Mouse (Mus musculus): ENCODE measurements around the gene Tuba1b. TPM values are rescaled to one million over a fixed set of nuclear protein-coding genes. Genes with fewer than 3 reads are reported as not detected.
"Not testable (repeated sequence)": the region's sequence is repeated elsewhere in the genome, so short reads cannot be mapped to it uniquely, and the experiment has no call there.

The Tuba1b gene
- 10 to 100 TPM; 64.0 to 93.6 TPM for total RNA-seq (2021)
- long read RNA-seq, experiment 1, transcript Tuba1b-201 (4 exons, 1,743 nt): major isoform, 130 of 142 reads
- long read RNA-seq, experiment 1, partial matches to known transcripts: 1 of 142 reads
- long read RNA-seq, experiment 1, other reads (novel, unspliced or antisense): 11 of 142 reads
- long read RNA-seq, experiment 2, transcript Tuba1b-201 (4 exons, 1,743 nt): major isoform, 146 of 160 reads
- long read RNA-seq, experiment 2, partial matches to known transcripts: 14 of 160 reads
- long read RNA-seq, experiment 2, other reads (novel, unspliced or antisense): 0 of 160 reads

DNA sequence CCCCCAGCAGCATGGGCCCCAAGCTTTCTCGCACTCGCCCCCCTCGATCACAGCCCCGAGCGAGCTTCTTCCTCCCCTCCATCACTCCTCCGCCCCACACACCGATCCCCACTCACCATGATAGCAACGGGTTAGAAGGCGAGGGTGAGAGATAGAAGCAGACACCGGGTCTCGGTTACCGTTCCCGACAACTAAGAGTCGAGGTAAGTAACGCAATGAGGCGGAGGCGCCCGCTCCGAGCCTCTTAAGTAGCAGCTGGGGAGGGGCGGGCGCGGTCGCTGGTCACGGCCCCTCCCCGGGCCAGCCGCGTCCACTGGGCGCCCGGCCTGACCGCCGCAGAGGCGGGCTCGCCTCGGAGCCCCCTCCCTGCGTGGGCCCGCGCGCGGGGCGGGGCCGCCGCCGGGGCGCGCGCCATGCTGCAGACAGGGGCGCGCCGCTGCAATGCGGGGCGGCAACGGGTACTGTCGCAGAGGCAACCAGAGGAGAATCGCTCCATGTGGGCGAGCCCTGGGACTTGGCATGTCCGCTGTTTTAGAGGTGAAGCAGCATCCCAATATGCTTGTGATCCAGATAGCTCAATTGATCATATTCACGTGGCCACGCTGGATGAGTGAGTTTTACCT is at the start of gene Tuba1b:
Tuba1b (minus strand) TSS at position 349 of the 623 bp plus-strand sequence.
- DNase-seq: peak; percentile 94
- intact Hi-C loops (cut with DNase I; ENCODE audit: low total_unique reads): no loop called here

DNA sequence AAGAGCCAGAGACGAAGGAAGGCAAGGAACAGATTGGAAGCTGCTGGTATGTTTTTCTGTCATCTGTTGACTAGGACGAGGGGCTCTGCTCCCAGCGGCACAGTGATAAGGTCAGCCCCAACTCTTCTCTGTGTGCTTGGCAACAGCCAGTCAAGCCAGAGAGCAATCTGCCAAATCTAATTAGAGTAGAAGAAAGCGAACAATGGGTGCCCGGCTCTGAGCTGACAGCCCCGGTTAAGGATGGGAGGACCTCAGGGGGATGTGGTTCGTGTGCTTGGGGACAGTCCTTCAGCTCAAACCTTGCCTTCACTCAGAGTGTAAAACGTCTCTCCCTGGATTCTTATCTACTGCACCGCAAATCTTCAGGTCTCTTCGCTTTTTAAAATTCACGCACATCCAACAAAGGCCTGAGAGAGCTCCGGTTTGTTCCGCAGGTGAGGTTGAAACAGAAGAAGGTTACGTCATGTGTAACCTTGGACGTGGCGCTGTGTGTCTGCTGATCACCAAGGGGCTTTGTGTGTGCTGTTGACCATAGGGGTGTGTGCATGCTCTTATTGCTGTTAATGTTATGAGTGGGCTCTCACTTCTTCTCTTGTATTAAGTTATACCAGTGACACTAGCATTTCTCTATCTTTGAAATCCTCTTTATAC is 49.2 kb upstream of the Tuba1b start:
- intact Hi-C loops (cut with DNase I; ENCODE audit: low total_unique reads): loop anchor here (5.0 kb wide), 1 partner anchor 41 kb away; no protein-coding TSS in a partner anchor
- no peak for DNase-seq

DNA sequence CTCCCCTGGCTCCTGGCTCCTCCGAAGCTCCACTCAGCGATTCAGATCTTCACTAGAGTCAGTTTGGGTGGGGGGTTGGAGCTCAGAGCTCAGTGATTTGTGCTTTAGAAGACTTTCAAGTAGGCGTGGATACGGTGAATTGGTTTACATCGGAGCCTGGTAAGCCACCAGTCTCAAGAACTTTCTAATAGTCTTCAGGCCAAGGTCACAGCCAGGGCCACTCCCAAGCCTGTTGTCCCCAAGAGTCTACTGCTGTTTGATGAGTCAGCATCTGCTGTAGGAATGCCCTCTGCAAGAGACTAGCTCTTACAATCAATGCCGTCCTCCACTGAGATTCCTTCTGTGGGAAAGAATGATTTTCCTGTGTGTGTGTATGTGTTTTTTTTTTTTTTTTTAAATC is 47.7 kb upstream of the Tuba1b start:
- DNase-seq: no peak
- intact Hi-C loops (cut with DNase I; ENCODE audit: low total_unique reads): loop anchor here (5.0 kb wide), 1 partner anchor 40 kb away; no protein-coding TSS in a partner anchor

DNA sequence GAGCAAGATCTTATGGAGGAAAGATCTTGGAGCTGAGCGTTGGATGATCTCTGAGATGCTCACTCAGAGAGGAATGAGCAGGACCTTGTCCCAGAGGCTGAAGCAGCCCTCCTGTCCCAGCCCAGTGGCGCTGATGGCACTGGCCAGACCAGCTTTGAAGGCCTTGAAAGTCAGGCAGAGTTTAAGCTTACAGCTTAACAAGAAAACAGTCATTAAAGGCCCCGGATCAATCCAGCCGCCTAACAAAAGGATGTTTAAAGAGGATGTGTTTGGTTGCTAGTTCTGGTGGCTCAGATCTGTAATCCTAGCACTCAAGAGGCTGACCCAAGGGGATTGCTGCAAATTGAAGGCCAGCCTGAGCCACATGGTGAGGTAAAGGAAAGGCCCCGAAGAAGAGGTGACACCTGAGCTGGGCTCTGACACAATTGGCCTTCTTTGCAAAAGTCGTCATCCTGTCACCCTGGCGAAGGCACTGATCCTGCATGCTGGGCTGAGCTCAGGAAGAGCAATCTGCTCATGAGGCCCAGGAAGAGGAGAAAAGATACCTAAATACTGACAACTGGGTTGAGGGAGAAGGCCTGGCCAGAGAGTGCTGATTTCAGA is 45.7 kb upstream of the Tuba1b start:
- no peak for DNase-seq
- intact Hi-C loops (cut with DNase I; ENCODE audit: low total_unique reads): loop anchor here (5.0 kb wide), 1 partner anchor 38 kb away; no protein-coding TSS in a partner anchor

DNA sequence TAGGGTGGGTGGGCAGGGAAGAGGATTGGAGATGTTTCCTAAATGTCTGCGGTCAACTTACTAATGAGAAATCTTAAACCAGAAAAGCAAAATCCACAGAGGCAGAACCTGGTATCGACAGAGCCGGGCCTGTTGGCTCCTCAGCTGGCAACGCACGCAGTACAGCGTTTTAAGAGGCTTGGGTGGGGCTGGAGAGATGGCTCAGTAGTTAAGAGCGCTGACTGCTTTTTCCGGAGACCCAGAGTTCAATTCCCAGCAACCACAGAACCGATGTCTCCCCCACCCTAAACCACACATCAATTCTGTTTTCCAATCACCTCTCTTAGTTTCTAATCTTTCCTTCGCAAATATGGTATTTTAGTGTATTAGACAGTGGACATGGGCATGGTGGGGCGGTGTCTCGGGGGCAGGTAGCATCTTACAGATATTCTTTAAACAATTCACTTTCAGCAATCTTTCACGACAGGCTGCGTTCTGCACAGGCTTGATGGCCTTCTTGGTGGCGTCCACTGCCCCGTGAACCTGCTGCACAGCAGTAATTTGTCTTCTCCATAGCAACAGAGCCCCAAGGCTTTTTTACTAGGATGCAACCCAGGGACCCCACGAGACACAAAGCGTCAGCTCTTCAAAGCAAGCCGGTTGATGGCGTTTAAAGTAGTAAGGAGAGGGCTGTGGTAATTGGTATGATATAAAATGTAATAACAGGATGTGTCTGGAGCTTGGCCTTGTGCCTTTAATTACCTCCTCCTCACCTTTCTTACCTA is 44.2 kb upstream of the Tuba1b start:
- DNase-seq: no peak
- intact Hi-C loops (cut with DNase I; ENCODE audit: low total_unique reads): no loop called here

DNA sequence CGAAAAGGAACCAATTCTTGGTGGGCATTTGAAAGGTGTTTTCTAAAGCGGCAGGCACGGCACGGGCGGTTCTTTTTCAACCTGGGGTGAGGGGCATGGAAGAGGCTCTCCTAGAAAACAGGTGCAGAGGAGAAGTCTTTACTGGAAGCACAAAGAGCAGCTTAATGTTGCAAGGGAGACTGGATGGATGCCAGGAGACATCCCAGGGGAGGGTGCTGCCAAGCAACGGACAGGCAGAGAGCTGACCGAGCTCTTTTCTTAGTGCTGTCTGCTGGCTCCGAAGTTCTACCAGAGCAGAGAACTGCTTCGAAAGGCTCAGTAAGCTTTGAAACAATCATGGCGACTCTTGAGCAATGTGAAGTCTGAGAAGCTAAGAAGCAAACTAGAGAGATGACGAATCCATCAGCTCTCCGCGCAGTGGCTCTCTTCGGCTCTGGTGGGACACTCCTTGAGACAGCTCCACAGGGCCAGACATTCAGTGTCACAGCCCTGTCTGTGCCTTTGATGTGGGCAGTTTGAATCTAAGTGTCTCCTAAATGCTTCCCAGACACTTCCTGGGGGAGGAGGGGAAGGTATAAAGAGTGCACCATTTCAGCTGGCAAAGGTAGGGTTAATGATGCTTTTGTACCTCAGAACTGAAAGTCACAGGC is 43.5 kb upstream of the Tuba1b start:
- intact Hi-C loops (cut with DNase I; ENCODE audit: low total_unique reads): no loop called here

DNA sequence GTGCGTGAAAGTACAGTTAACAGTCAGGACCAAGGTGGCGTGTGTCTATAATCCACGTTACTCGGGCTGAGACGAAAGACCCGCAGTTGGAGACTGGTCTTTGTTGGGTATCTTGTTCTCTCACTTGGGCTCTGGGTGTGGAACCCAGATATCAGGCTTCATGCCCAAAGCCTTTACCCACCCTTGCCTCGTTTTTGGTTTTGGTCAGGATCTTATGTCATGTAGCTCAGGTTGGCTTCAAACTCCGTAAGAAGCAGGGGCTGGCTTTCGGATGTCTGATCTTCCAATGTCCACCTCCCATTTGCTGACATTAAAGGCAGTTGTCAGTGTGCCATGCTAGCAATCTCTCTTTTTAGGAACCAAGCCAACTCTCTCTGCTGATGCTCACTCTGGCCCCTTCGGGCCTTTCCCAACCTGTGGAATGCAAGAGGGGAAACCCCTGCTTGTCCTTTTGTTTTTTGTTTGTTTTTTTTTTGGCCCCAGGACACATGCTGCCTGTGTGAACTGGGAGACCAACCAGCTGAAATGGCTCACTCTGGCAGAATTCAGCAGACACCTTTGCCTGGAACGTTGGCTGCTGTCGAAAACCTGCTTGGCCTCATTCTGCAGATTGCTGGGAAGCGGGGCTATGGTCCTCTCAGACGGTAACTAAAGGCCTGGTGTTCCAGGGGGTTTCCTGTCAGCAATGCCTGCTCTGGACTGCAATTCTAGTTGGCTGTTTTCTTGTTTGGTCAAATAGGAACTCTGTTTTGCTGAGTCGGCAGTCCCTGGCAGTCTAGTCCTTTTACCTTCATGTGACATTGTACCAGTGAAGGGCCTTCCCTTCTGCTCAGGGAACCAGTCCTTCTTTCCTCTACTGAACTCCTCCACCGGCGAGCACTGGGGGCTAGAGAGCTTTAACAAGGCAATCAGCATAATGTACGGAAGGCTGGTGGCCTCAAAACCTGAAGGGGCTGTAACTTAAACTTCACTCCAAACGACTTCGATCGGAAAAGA is 42.7 kb upstream of the Tuba1b start:
- DNase-seq: no peak
- intact Hi-C loops (cut with DNase I; ENCODE audit: low total_unique reads): no loop called here

More for the DNA sequence above, 43.5 kb upstream of the Tuba1b start:
- DNase-seq: peak; percentile 88

DNA sequence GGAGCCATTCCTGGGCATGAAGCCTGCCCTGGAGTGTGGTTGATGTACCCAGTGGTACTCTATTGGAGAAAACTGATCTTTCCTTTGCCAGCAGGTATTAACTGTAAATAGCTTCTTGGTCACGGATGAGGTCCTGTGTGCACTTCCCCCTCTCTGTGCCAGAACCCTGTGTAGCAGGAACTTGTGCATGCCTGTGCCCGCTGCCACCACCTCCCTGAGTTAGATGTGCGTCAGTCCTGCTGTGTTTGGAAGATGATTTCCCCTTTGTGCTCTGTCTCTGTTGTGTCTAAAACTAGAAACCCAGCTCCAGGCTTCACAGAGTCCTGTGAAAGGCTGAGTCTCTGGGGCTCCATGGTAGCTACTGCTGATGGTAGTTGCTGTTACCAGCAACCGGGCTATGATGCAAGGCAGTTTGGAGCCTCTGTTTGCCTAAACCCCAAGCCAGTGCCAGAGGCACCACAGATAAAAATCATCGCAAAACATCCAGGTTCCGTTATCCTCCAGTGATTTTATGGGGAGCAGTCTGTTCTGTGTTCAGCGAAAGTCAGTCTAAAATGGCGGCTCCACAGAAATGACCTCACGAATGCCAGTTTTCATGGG is 38.8 kb upstream of the Tuba1b start:
- intact Hi-C loops (cut with DNase I; ENCODE audit: low total_unique reads): no loop called here
- no peak for DNase-seq

DNA sequence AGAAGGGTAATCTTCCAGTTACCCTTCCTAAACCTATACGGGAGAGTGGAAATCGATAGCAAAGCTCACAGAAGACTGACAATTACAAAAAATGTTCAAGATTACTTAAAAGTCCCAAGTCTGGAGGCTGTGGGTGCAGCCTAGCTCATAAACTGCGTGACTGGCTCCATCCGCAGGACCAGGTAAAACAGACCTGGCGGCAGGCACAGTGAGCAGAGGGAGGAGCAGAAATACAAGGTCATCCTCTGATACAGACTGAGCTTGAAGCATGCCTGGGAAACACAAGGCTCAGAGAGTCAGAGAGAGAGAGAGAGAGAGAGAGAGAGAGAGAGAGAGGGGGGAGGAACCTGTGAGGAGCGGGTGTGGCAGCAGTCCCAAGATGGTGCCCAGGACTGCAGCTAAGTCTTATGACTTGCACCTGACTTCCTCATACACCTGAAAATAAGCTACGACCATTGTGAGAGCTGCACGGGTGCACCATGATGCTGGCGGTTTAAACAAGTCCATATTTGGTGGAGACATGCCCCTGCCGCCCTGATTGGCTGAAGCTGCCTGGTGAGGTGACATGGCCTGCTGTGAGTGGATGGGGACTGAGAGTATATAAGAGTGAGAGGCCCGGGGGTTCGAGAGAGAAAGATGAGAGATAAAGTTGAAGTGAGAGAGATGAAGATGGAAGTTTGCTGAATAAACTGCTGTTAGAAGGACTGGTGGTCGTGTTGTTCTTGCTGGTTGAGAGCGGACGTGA is 37.4 kb upstream of the Tuba1b start:
- DNase-seq; intact Hi-C loops (cut with DNase I; ENCODE audit: low total_unique reads): not testable (repeated sequence)

DNA sequence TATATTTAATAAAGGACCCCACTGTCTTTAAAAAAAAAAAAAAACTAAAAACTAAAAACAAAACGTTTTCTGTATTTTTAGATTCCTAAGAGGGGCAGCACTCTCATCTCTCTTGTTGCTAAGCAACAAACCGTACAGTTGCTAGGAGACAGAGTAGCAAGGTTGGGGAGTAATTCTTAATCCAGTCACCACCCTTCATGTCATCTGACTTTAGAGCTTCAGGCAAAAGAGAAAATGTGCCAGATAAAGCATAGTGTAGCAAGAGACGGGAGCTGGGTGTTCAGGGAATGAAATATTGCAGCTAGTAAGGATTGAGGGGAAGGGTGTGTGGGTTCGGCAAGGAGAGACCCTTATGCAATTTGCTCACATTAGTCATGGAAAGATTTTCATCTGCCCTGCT is 36.7 kb upstream of the Tuba1b start:
- intact Hi-C loops (cut with DNase I; ENCODE audit: low total_unique reads): no loop called here

DNA sequence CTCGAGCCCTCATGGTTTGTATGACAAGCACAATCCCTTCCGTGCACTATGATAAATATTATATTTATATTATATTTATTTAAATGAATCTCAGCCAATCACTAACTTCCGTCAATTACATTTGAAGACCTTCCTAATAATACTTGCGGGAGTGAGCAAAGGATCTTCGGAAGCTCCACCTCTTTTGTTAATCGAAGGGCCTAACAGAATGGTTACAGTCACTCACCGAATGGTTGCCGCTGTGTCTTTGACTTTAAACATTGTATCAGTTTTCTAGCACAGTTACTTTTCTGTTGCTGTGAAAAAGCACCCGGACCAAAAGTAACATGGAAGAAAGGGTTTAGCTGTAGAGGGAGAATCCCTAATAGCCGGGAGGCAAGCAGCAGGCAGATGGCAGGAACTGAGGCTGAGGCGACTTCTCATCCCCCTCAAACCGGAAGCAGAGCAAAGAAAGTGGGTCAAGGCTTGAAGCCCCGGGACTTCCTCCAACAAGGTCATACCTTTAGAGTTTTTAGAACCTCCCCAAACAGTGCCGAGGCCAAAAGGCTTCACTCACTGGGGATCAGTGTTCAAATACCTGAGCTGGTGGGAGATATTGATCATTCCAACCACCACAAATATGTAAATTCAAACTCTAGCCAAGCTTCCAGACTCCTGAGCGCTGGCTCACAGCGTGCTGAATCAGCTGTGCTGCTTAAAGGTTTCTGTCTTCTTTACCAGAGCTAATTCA is 35.2 kb upstream of the Tuba1b start:
- DNase-seq: no peak
- intact Hi-C loops (cut with DNase I; ENCODE audit: low total_unique reads): no loop called here

More for the DNA sequence above, 36.7 kb upstream of the Tuba1b start:
- DNase-seq: no peak

DNA sequence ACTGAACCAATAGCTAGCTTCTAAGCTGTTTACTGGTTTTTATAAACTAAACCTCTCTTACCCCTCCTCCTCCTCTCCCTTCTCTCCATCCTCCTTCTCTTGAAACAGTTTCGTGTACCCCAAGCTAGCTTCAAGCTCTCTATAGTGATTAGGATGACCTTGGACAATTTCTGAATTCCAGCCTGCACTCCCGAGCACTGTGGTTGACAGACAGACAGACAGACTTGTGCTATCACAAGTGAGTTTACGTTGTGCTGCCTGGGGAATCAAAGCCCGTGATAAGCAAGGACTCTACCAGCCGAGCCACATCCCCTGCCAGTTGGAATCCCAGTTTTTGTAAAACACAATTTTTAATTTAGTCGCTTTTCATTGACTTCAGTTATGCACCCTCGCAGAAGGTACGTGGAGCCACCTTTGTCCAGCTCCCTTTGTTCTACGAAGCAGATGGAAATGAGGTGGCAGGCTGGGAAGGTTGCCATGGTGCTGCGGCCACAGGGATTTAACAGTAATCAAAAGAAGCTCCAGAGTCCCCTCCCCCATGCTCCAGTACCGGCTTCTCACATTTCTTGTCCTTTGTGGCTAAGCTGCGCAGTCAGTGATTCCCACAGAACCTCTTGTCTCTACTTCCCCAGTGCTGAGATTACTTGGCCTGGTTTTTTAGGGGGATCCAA is 34.5 kb upstream of the Tuba1b start:
- intact Hi-C loops (cut with DNase I; ENCODE audit: low total_unique reads): no loop called here
- peak; percentile 50 for DNase-seq

DNA sequence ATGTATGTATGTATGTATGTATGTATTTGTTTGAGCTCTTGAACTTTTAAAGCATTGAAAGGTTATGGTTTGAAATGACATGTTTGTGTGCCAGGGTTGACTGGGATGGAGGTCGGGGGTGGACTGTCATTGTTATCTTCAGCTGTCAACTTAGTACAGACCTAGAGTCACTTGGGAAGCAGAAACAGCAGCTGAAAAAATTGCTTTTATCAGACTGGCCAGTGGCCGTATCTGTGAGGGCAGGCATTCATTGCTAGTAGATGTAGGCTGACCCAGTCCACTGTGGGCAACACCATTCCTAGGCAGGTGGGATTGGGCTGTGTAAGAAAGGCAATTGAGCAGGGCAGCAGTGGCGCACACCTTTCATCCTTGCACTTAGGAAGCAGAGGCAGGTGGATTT is 25.2 kb upstream of the Tuba1b start:
- DNase-seq: no peak
- intact Hi-C loops (cut with DNase I; ENCODE audit: low total_unique reads): no loop called here

DNA sequence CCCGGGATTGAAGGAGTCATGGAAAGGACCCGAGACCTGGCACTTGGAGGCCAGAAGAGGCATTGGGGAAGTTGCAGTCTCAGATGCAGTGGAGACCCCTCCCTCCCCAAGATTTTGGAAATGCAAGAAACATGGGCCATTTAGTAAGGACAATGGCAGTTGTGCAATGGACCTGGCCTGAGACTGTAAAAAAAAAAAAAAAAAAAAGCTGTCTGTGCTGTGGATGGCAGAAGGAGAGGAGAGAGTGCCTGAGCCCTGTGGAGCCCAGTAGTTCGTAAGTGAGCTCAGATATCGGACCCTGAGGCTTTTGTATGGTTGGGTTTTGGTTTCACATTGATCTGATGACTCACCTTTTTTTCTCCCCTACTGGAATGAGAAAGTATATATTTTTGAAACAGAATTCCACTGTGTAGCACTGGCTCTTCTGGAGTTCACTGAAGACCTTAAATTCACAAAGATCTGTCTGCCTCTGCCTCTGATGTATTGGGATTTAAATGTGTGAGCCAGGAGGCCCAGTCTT is 24.6 kb upstream of the Tuba1b start:
- intact Hi-C loops (cut with DNase I; ENCODE audit: low total_unique reads): no loop called here
- DNase-seq: no peak

DNA sequence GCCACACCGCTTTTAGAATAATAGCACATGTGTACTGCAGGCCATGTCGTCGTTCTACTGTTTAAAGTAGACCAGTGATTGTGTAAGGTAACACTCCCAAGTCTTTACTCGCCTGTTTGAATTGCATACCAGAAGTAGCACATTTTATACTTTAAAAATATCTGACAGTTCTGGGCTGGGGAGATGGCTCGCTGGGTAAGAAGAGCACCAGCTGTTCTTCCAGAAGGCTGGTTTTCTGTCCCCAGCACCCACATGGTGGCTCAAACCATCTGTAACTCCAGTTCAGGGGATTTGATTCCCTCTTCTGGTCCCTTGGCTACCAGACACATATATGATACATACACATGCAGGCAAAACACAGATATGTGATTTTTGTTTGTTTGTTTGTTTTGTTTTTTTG is 23.1 kb upstream of the Tuba1b start:
- DNase-seq: no peak
- intact Hi-C loops (cut with DNase I; ENCODE audit: low total_unique reads): no loop called here
